Mouse (Mus musculus) embryonic facial prominence, embryonic 10.5 days (tissue): ENCODE data around the gene Laptm5. TPM values are rescaled to one million over a fixed set of nuclear protein-coding genes. Genes with fewer than 3 reads are reported as not detected.

Experiments
- DNase-seq: peaks from one replicate; pipeline ENCODE4 v3.0.0-alpha.2; 2017; ENCODE audit warnings: low spot score
- H3K27ac ChIP-seq: fragments of 300-500 bp; sonication (generic); replicated peaks from 2 replicates; pipeline ENCODE4 v1.5.1; 2016; ENCODE audit warnings: mild to moderate bottlenecking
- H3K27me3 ChIP-seq: fragments of 300-500 bp; sonication (generic); replicated peaks from 2 replicates; pipeline ENCODE4 v1.6.1; 2016; ENCODE audit warnings: low read depth, mild to moderate bottlenecking; ENCODE audit not compliant: poor library complexity, severe bottlenecking
- H3K36me3 ChIP-seq: fragments of 300-500 bp; sonication (generic); replicated peaks from 2 replicates; pipeline ENCODE4 v1.6.1; 2016; ENCODE audit warnings: mild to moderate bottlenecking, moderate library complexity
- H3K4me1 ChIP-seq: fragments of 300-500 bp; sonication (generic); 2 replicates; pipeline ENCODE4 v1.6.1; 2016
- H3K4me3 ChIP-seq: fragments of 300-500 bp; sonication (generic); 2 replicates; pipeline ENCODE4 v1.5.1; 2016; ENCODE audit warnings: mild to moderate bottlenecking, moderate library complexity
- H3K9me3 ChIP-seq: fragments of 300-500 bp; sonication (generic); 2 replicates; pipeline ENCODE4 v1.6.1; 2016; ENCODE audit warnings: mild to moderate bottlenecking
- WGBS: fragments of 180-500 bp; shearing (Covaris S2); methylation state at CpG from one replicate; pipeline ENCODE4 v1.1.7; 2016; 5-methylcytosine and 5-hydroxymethylcytosine counted together
- polyA plus RNA-seq: library from polyadenylated mRNA; unstranded; fragments of >200 nt; fragmentation: Nextera tagmentation; extraction: Ambion mirVana; gene quantifications from 2 replicates; pipeline ENCODE4 v1.2.1, GENCODE M21; 2016

The Laptm5 gene
- polyA plus RNA-seq, 1 experiment from 2014 or later, result 16.4 TPM

DNA sequence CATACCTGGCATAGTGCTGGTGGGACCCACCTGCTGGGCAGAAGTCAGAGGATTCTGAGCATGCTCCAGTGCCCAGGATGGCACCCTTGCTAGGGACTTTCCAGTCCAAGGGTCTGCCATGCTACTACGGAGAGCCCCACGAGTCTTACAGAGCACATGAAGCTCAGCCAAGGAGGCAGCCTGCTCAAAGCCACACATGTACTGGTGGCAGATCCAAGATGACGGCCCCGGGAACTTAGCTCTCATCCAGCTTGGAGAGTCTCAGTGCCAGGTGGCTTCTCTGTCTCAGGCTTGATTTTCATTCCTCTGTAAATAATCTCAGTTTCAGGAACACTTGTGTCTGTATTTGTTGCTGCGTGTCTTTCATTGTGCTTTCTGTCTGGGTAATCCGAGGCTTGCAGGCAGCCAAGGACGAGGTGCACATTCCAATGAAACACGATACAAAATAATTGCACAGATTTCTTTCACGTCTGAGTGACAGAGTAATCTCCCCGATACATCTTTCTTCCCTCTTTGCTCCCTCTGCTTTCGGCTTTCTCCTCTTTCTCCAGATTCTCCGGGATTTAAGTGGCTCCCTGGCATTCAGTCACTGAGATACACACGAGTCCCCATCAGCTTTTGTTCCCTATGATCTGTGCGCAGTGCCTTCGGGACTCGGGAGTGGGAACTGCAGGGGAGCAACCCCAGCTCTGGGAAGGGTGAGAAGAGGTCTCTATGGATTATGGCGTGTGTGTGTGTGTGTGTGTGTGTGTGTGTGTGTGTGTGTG, 71.7 kb downstream of the Laptm5 start:
- DNase-seq, result no peak
- H3K27ac ChIP-seq, result no peak overlapping the region; the same call in 1 of the 2 replicates
- H3K9me3 ChIP-seq, result no peaks in the 10 kb centered on the region
- no peaks in the 10 kb centered on the region; the same call in 1 of the 2 replicates for H3K27me3 ChIP-seq
- no peak overlapping the region for H3K4me3 ChIP-seq
- H3K4me1 ChIP-seq, result peaks cover 14% of the 10 kb centered on the region
- no peaks in the 10 kb centered on the region for H3K36me3 ChIP-seq
- 51% methylated on average over 17 of the region's 17 CpGs for WGBS

Other genes starting within 250 kb of the Laptm5 start
- 120 and 129 TPM in 2 replicates for gene Pum1, start 249.8 kb upstream of the Laptm5 start, polyA plus RNA-seq
- 31.9 and 32.8 TPM in 2 replicates for gene Sdc3, start 120.6 kb upstream of the Laptm5 start, polyA plus RNA-seq
- gene Matn1, start 31.3 kb downstream of the Laptm5 start, polyA plus RNA-seq, result 0.11 TPM in 1 of 2 replicates, not detected in the other